Comparison of ENCODE assay signal across 8 mouse cellular contexts in the genomic region with DNA sequence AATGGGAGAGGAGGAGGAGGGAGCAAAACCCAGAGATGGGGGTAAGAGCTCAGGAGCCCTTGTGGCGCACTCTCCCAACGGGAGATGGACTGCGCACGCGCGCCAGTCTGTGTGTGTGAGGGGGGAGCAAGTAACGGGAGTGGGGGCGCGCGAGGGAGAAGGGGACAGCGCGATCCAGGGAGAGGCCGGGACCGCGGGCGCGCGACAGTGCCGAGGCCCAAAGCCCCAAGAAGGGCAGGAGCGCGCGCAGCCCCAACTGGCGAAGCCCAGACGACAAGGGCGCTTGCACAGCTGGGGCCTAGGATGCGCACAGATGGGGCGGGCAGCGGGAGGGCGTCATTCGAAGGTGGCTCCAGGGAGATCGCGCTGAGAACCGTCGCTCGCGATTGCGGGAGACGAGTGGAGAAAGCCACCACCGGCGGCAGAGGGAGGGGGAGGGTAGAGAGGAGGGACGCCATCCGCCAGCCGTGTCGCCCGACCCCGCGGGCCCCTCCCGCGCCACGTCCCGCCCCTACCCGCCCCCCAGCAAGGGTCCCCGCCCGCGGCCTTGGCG. TPM values are rescaled to one million over a fixed set of nuclear protein-coding genes. Genes with fewer than 3 reads are reported as not detected.
DNase-seq lines count a peak whose midpoint lies in the region; ATAC-seq and TF ChIP-seq lines count a peak whose summit lies in the region.

No protein-coding gene starts in this region.

- no peak for TF ChIP-seq CTCF in CH12.LX (conservative IDR thresholded peaks at IDR 0.05 in 1 of 2, IDR thresholded peaks at IDR 0.05 in 1 of 2; ENCODE audit: low read depth in 2 of 2, low read length in 2 of 2)

- H3K9ac ChIP-seq in CH12.LX (ENCODE audit: insufficient read depth, low read depth), result peak overlapping the region; percentile 97
- peak overlapping the region; percentile 84 for H3K9ac ChIP-seq in heart, embryonic 15.5 days
- H3K9ac ChIP-seq in liver, embryonic 13.5 days, result peak overlapping the region; percentile 81
- peak overlapping the region; percentile 55 for H3K9ac ChIP-seq in stomach, embryonic 14.5 days (replicated peaks; ENCODE audit: low read depth, low read length)

- in situ Hi-C loops in CH12.LX (cut with MboI; ENCODE audit: low pct_ligation_motif_present, low pct_unique_long_range_greater_than_20kb, low sequenced_read_pairs), result no loop called here

- dilution Hi-C loops in CH12.LX (cut with MboI; ENCODE audit: extremely low pct_ligation_motif_present, extremely low pct_unique_long_range_greater_than_20kb, low sequenced_read_pairs), result no loop called here

- H3K4me2 ChIP-seq in CH12.LX (ENCODE audit: insufficient read depth, low read depth, poor library complexity, severe bottlenecking), result peak overlapping the region; percentile 82; the same call in 1 of the 2 replicates
- H3K4me2 ChIP-seq in heart, embryonic 15.5 days, result peak overlapping the region; percentile 65
- H3K4me2 ChIP-seq in liver, embryonic 13.5 days, result peak overlapping the region; percentile 74
- H3K4me2 ChIP-seq in stomach, embryonic 14.5 days (replicated peaks; ENCODE audit: low read depth, low read length), result peak overlapping the region; percentile 55

- 24% methylated on average over 42 of the region's 56 CpGs for WGBS in forebrain, embryonic 10.5 days
- 8% methylated on average over 48 of the region's 56 CpGs for WGBS in heart, embryonic 15.5 days
- WGBS in liver, embryonic 13.5 days (ENCODE audit: insufficient replicate concordance), result 12% methylated on average over 40 of the region's 56 CpGs
- WGBS in stomach, embryonic 14.5 days, result 19% methylated on average over 45 of the region's 56 CpGs

- TF ChIP-seq POLR2A in CH12.LX (IDR thresholded peaks at IDR 0.05; ENCODE audit: low read depth, low read length), result peak; percentile 36; the same call in 1 of the 2 replicates

- H3K36me3 ChIP-seq in CH12.LX (replicated peaks in 1 of 2; ENCODE audit: control insufficient read depth in 1 of 2, insufficient read depth in 1 of 2, low read length in 1 of 2), result peaks cover 0 to under 1% of the 10 kb centered on the region in 2 experiments
- no peaks in the 10 kb centered on the region for H3K36me3 ChIP-seq in forebrain, embryonic 10.5 days (replicated peaks)
- H3K36me3 ChIP-seq in heart, embryonic 15.5 days, result no peaks in the 10 kb centered on the region
- H3K36me3 ChIP-seq in liver, embryonic 13.5 days, result no peaks in the 10 kb centered on the region
- H3K36me3 ChIP-seq in stomach, embryonic 14.5 days (ENCODE audit: control insufficient read depth, insufficient read depth, low read length), result no peaks in the 10 kb centered on the region

- TF ChIP-seq RAD21 in CH12.LX (IDR thresholded peaks at IDR 0.05; ENCODE audit: low read depth, low read length), result no peak

- DNase-seq in CH12.LX (ENCODE audit: extremely low read depth), result peak; percentile 68
- DNase-seq in c-Kit-positive CD71-negative TER-119-negative erythroid progenitor cells, embryonic 14.5 days (ENCODE audit: low read depth), result peak; percentile 53
- DNase-seq in forebrain, embryonic 10.5 days (ENCODE audit: extremely low spot score, low spot score), result peak; percentile 73
- DNase-seq in kidney, postnatal 14 days, result peak; percentile 83
- peak; percentile 70 for DNase-seq in liver, embryonic 13.5 days
- DNase-seq in natural killer cell, adult 2 months (ENCODE audit: low spot score in 2 of 2), result peak; percentile 58 to 65

- no peak for TF ChIP-seq EP300 in CH12.LX (IDR thresholded peaks at IDR 0.05; ENCODE audit: low read length)

- H3K9me3 ChIP-seq in CH12.LX (replicated peaks; ENCODE audit: low read length), result no peaks in the 10 kb centered on the region
- peaks cover 4% of the 10 kb centered on the region; the same call in 1 of the 2 replicates for H3K9me3 ChIP-seq in forebrain, embryonic 10.5 days
- no peaks in the 10 kb centered on the region for H3K9me3 ChIP-seq in heart, embryonic 15.5 days (replicated peaks)
- H3K9me3 ChIP-seq in liver, embryonic 13.5 days (replicated peaks), result no peaks in the 10 kb centered on the region
- H3K9me3 ChIP-seq in stomach, embryonic 14.5 days (ENCODE audit: control insufficient read depth, low read depth, low read length), result no peaks in the 10 kb centered on the region

- ATAC-seq in heart, embryonic 15.5 days (replicated peaks; ENCODE audit: insufficient number of reproducible peaks, insufficient read depth, low FRiP score, low read depth), result peak; percentile 80
- ATAC-seq in liver, embryonic 13.5 days (ENCODE audit: low read depth), result peak; percentile 61
- ATAC-seq in stomach, embryonic 14.5 days (ENCODE audit: insufficient number of reproducible peaks, insufficient read depth, low FRiP score, low read depth), result peak; percentile 70

- no peaks in the 10 kb centered on the region for H3K27me3 ChIP-seq in CH12.LX (replicated peaks)
- H3K27me3 ChIP-seq in forebrain, embryonic 10.5 days (ENCODE audit: poor library complexity, severe bottlenecking), result peaks cover 11% of the 10 kb centered on the region
- no peaks in the 10 kb centered on the region for H3K27me3 ChIP-seq in heart, embryonic 15.5 days
- H3K27me3 ChIP-seq in liver, embryonic 13.5 days, result no peaks in the 10 kb centered on the region
- no peaks in the 10 kb centered on the region for H3K27me3 ChIP-seq in stomach, embryonic 14.5 days (ENCODE audit: control insufficient read depth, insufficient read depth, low read length)

- H3K79me2 ChIP-seq in CH12.LX (replicated peaks; ENCODE audit: control insufficient read depth, extremely low read depth, insufficient read depth, poor library complexity, severe bottlenecking), result peaks cover 29% of the 10 kb centered on the region

- H3K27ac ChIP-seq in CH12.LX (ENCODE audit: insufficient read depth, low read depth), result peak overlapping the region; percentile 96
- peak overlapping the region; percentile 96 for H3K27ac ChIP-seq in forebrain, embryonic 10.5 days
- peak overlapping the region; percentile 96 for H3K27ac ChIP-seq in heart, embryonic 15.5 days
- peak overlapping the region; percentile 89 for H3K27ac ChIP-seq in liver, embryonic 13.5 days
- H3K27ac ChIP-seq in stomach, embryonic 14.5 days (ENCODE audit: low read length), result peak overlapping the region; percentile 91

- H3K4me1 ChIP-seq in CH12.LX (ENCODE audit: control insufficient read depth in 1 of 2, insufficient read depth in 2 of 2), result peaks cover 0 to 21% of the 10 kb centered on the region in 2 experiments; a peak in 2 of 4 replicates
- H3K4me1 ChIP-seq in forebrain, embryonic 10.5 days, result peaks cover 27% of the 10 kb centered on the region
- H3K4me1 ChIP-seq in heart, embryonic 15.5 days (replicated peaks), result peaks cover 12% of the 10 kb centered on the region; the same call in 1 of the 2 replicates
- peaks cover 29% of the 10 kb centered on the region for H3K4me1 ChIP-seq in liver, embryonic 13.5 days (replicated peaks)
- H3K4me1 ChIP-seq in stomach, embryonic 14.5 days (ENCODE audit: control insufficient read depth, insufficient read depth, low read length), result no peaks in the 10 kb centered on the region

- H3K4me3 ChIP-seq in CH12.LX (replicated peaks in 1 of 3; ENCODE audit: low read depth in 2 of 3, low read length in 2 of 3, poor library complexity in 1 of 3), result peak overlapping the region; percentile 68 to 98 (median 75)
- peak overlapping the region; percentile 70 for H3K4me3 ChIP-seq in forebrain, embryonic 10.5 days
- H3K4me3 ChIP-seq in heart, embryonic 15.5 days, result peak overlapping the region; percentile 68
- H3K4me3 ChIP-seq in liver, embryonic 13.5 days (replicated peaks), result peak overlapping the region; percentile 74
- H3K4me3 ChIP-seq in stomach, embryonic 14.5 days (ENCODE audit: low read depth, low read length), result peak overlapping the region; percentile 56

TF ChIP-seq in CH12.LX, 34 proteins besides CTCF, POLR2A, EP300 and RAD21:
- no peak for TF ChIP-seq MYC (IDR thresholded peaks at IDR 0.05; ENCODE audit: low read depth, low read length)
- no peak for TF ChIP-seq POLR2AphosphoS2 (IDR thresholded peaks at IDR 0.05; ENCODE audit: low read depth, low read length)
- no peak for TF ChIP-seq ELF1 (IDR thresholded peaks at IDR 0.05; ENCODE audit: low read depth, low read length)
- no peak for TF ChIP-seq BHLHE40 (IDR thresholded peaks at IDR 0.05; ENCODE audit: low read depth, low read length)
- peak; percentile 21; the same call in 1 of the 2 replicates for TF ChIP-seq SIN3A (IDR thresholded peaks at IDR 0.05; ENCODE audit: low read length)
- peak; percentile 26; the same call in 1 of the 2 replicates for TF ChIP-seq NELFE (IDR thresholded peaks at IDR 0.05; ENCODE audit: low read depth, low read length)
- TF ChIP-seq NRF1 (IDR thresholded peaks at IDR 0.05; ENCODE audit: low read depth, low read length), result peak; percentile 81

RNA-seq across cellular contexts. Expression of gene Opn1mw, which starts 42.2 kb away (rescaled TPM):
- not detected in 2 replicates for total RNA-seq in CH12.LX (2012; rRNA removed)
- total RNA-seq in CH12.LX (2014; rRNA removed), result not detected in 2 replicates
- polyA plus RNA-seq in CH12.LX (2012; ENCODE audit: insufficient read length, low read depth), result not detected in 2 replicates
- polyA plus RNA-seq in forebrain, embryonic 10.5 days (2016; fragmentation: Nextera tagmentation; extraction: Ambion mirVana), result not detected in 2 replicates
- polyA plus RNA-seq in heart, embryonic 15.5 days (2015; fragmentation: Nextera tagmentation; extraction: Ambion mirVana), result not detected in 2 replicates
- not detected in 2 replicates for polyA plus RNA-seq in liver, embryonic 13.5 days (2015; fragmentation: Nextera tagmentation; extraction: Ambion mirVana)
- not detected in 2 replicates for polyA plus RNA-seq in stomach, embryonic 14.5 days (2014; fragmentation: Nextera tagmentation; extraction: Ambion mirVana)

RNA-seq across cellular contexts. Expression of gene Mecp2, which starts 50.1 kb away (rescaled TPM):
- total RNA-seq in CH12.LX (2012; rRNA removed) (12.0 and 12.3 TPM in 2 replicates), CH12.LX (2014; rRNA removed) (9.9 and 12.2 TPM in 2 replicates)
- 12.0 and 15.5 TPM in 2 replicates for polyA plus RNA-seq in CH12.LX (2012; ENCODE audit: insufficient read length, low read depth)
- 13.7 and 14.4 TPM in 2 replicates for polyA plus RNA-seq in forebrain, embryonic 10.5 days (2016; fragmentation: Nextera tagmentation; extraction: Ambion mirVana)
- 10.5 and 12.0 TPM in 2 replicates for polyA plus RNA-seq in heart, embryonic 15.5 days (2015; fragmentation: Nextera tagmentation; extraction: Ambion mirVana)
- polyA plus RNA-seq in liver, embryonic 13.5 days (2015; fragmentation: Nextera tagmentation; extraction: Ambion mirVana), result 6.2 and 6.8 TPM in 2 replicates
- polyA plus RNA-seq in stomach, embryonic 14.5 days (2014; fragmentation: Nextera tagmentation; extraction: Ambion mirVana), result 12.9 and 13.4 TPM in 2 replicates

Comparison
In these comparisons a context has a peak if more than half of its experiments do, and no peak if none do; other contexts are left out.
1. Peak in every context shown above with its lines: DNase-seq, ATAC-seq, H3K4me3 ChIP-seq and H3K27ac ChIP-seq.